Mouse (Mus musculus) T-helper 2 cell (primary cell): Measurements from ENCODE around the gene Prps2.
"Not testable (repeated sequence)": the region's sequence is repeated elsewhere in the genome, so short reads cannot be mapped to it uniquely, and the experiment has no call there.

Source experiments
- in situ Hi-C: fragments of 300-600 bp; cut with MboI, MseI; formaldehyde crosslinking; loops from one replicate; pipeline ENCODE4 v1.15.1; 2025; ENCODE audit warnings: high pct_unique_total_duplicates

The Prps2 gene

GRCm38 (mm10) chrX:167328519-167328918 is 54.0 kb downstream of the Prps2 start:
- in situ Hi-C loops, result no loop called here

- in situ Hi-C loops, result no loop called here
Measured at GRCm38 (mm10) chrX:167323742-167324141, 58.8 kb downstream of the Prps2 start.

- in situ Hi-C loops, result no loop called here
Measured at GRCm38 (mm10) chrX:167321233-167321806, 61.2 kb downstream of the Prps2 start.

GRCm38 (mm10) chrX:167318819-167319396 is 63.6 kb downstream of the Prps2 start:
- in situ Hi-C loops, result no loop called here

- in situ Hi-C loops, result no loop called here
Measured at GRCm38 (mm10) chrX:167315766-167316165, 66.8 kb downstream of the Prps2 start.

GRCm38 (mm10) chrX:167315093-167315726 is 67.3 kb downstream of the Prps2 start:
- in situ Hi-C loops, result no loop called here

DNA sequence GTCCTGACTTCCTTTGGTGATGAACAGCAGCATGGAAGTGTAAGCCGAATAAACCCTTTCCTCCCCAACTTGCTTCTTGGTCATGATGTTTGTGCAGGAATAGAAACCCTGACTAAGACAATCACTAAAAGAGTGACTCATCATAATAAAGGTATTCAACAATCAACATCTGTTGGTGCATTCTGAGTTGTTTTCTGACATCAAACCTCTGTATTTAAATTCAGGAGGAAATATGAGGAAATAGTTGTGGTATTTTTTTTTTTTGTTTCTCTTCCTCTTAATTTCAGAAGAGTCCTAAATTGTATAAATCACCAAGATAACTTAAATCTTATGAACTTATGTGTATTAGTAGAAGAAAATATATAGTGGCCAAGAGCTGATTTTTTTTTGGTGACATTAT is 80.5 kb downstream of the Prps2 start:
- in situ Hi-C loops, result not testable (repeated sequence)
